Mouse (Mus musculus) frontal cortex, postnatal 10 days (tissue): Measurements from ENCODE around the gene Rhbdd1.

Source experiments
- DNase-seq, 2 experiments: peaks; one replicate each; pipeline ENCODE4 v3.0.0; 2022; ENCODE audit warnings: low spot score in 2 of 2, mixed read lengths in 1 of 2

Gene Rhbdd1

GRCm38 (mm10) chr1:82479696-82480487, 163.6 kb downstream of the Rhbdd1 start:
- no peak for DNase-seq

- no peak for DNase-seq
These were observed 166.1 kb downstream of the Rhbdd1 start for GRCm38 (mm10) chr1:82482371-82482770.

GRCm38 (mm10) chr1:82486371-82486770, 170.1 kb downstream of the Rhbdd1 start:
- DNase-seq, result no peak

GRCm38 (mm10) chr1:82491954-82492353, 175.7 kb downstream of the Rhbdd1 start:
- DNase-seq, result no peak
